Mouse (Mus musculus) CH12.LX (cell line): Measurements from ENCODE around the gene Psme3. TPM values are rescaled to one million over a fixed set of nuclear protein-coding genes. Genes with fewer than 3 reads are reported as not detected.

ENCODE experiments used
- DNase-seq: peaks from one replicate; pipeline ENCODE4 v3.0.0-alpha.2; 2013; ENCODE audit errors: extremely low read depth
- H3K27ac ChIP-seq: 2 replicates; pipeline ENCODE4 v1.5.1; 2012; ENCODE audit warnings: low read depth, mild to moderate bottlenecking, control low read depth, moderate library complexity; ENCODE audit not compliant: insufficient read depth
- H3K27me3 ChIP-seq: replicated peaks from 2 replicates; pipeline ENCODE3; 2012; ENCODE audit warnings: inconsistent platforms
- H3K36me3 ChIP-seq, 2 experiments: replicated peaks in 1 of 2; 2 replicates each; pipeline versions ENCODE3 to v1.6.1; 2012; ENCODE audit warnings: inconsistent platforms in 1 of 2, low read length in 1 of 2, mild to moderate bottlenecking in 1 of 2, mixed read lengths in 1 of 2, moderate library complexity in 1 of 2; ENCODE audit not compliant: control insufficient read depth in 1 of 2, insufficient read depth in 1 of 2
- H3K4me1 ChIP-seq, 2 experiments: 2 replicates each; pipeline ENCODE4 v1.6.1; 2012; ENCODE audit warnings: inconsistent platforms in 1 of 2, moderate library complexity in 1 of 2; ENCODE audit not compliant: insufficient read depth in 2 of 2, control insufficient read depth in 1 of 2
- H3K4me2 ChIP-seq: 2 replicates; pipeline ENCODE4 v1.6.1; 2012; ENCODE audit warnings: low read depth, mild to moderate bottlenecking, control low read depth; ENCODE audit not compliant: poor library complexity, insufficient read depth, severe bottlenecking
- H3K4me3 ChIP-seq, 3 experiments: fragments of 150-350 bp in 1 of 3; sonication (generic) in 1 of 3; replicated peaks in 1 of 3; 2 replicates each; pipeline versions ENCODE3 to v1.5.1; 2011 to 2012; ENCODE audit warnings: low read depth in 2 of 3, low read length in 2 of 3, mild to moderate bottlenecking in 2 of 3, moderate library complexity in 2 of 3, control low read depth in 1 of 3, improper control_type of control experiment in 1 of 3, inconsistent platforms in 1 of 3, mixed read lengths in 1 of 3; ENCODE audit not compliant: poor library complexity in 1 of 3
- H3K79me2 ChIP-seq: replicated peaks from 2 replicates; pipeline ENCODE4 v1.6.1; 2012; ENCODE audit warnings: mild to moderate bottlenecking, moderate library complexity; ENCODE audit not compliant: control insufficient read depth, poor library complexity, insufficient read depth, severe bottlenecking; ENCODE audit errors: extremely low read depth
- H3K9ac ChIP-seq: 2 replicates; pipeline ENCODE4 v1.6.1; 2012; ENCODE audit warnings: low read depth, mild to moderate bottlenecking, control low read depth, moderate library complexity; ENCODE audit not compliant: insufficient read depth
- H3K9me3 ChIP-seq: replicated peaks from 2 replicates; pipeline ENCODE3; 2012; ENCODE audit warnings: low read length, inconsistent platforms, mixed read lengths
- BHLHE40 ChIP-seq: IDR thresholded peaks from 2 replicates; pipeline ENCODE4 v1.6.1; 2011; ENCODE audit warnings: mild to moderate bottlenecking, low read depth, low read length, improper control_type of control experiment
- CHD2 ChIP-seq: IDR thresholded peaks from 2 replicates; pipeline ENCODE4 v1.6.1; 2011; ENCODE audit warnings: low read length, improper control_type of control experiment
- CTCF ChIP-seq, 2 experiments: IDR thresholded peaks in 1 of 2; conservative IDR thresholded peaks in 1 of 2; 2 replicates each; pipeline ENCODE4 v1.5.1; 2011 to 2012; ENCODE audit warnings: low read depth in 2 of 2, low read length in 2 of 2, improper control_type of control experiment in 1 of 2, inconsistent platforms in 1 of 2, mild to moderate bottlenecking in 1 of 2, moderate library complexity in 1 of 2
- EP300 ChIP-seq: IDR thresholded peaks from 2 replicates; pipeline ENCODE4 v1.6.1; 2011; ENCODE audit warnings: low read length, improper control_type of control experiment
- ETS1 ChIP-seq: conservative IDR thresholded peaks from 2 replicates; pipeline ENCODE4 v1.6.1; 2012; ENCODE audit warnings: low read depth, mild to moderate bottlenecking, inconsistent platforms, low read length, improper control_type of control experiment, moderate library complexity
- GABPA ChIP-seq: IDR thresholded peaks from 2 replicates; pipeline ENCODE4 v1.6.1; 2012; ENCODE audit warnings: low read depth, low read length, improper control_type of control experiment, inconsistent platforms; ENCODE audit not compliant: insufficient replicate concordance
- JUND ChIP-seq: conservative IDR thresholded peaks from 2 replicates; pipeline ENCODE4 v1.6.1; 2011; ENCODE audit warnings: low read depth, low read length, improper control_type of control experiment
- MAFK ChIP-seq: IDR thresholded peaks from 2 replicates; pipeline ENCODE4 v1.6.1; 2011; ENCODE audit warnings: low read length, improper control_type of control experiment; ENCODE audit not compliant: insufficient replicate concordance
- MEF2A ChIP-seq: IDR thresholded peaks from 2 replicates; pipeline ENCODE4 v1.6.1; 2014; ENCODE audit warnings: low read depth, mild to moderate bottlenecking, inconsistent platforms, low read length, improper control_type of control experiment, borderline replicate concordance
- POLR2A ChIP-seq: IDR thresholded peaks from 2 replicates; pipeline ENCODE4 v1.6.1; 2011; ENCODE audit warnings: low read depth, mild to moderate bottlenecking, improper control_type of control experiment, low read length
- RAD21 ChIP-seq: IDR thresholded peaks from 2 replicates; pipeline ENCODE4 v1.6.1; 2011; ENCODE audit warnings: low read depth, mild to moderate bottlenecking, low read length, improper control_type of control experiment, moderate library complexity
- RCOR1 ChIP-seq: conservative IDR thresholded peaks from 2 replicates; pipeline ENCODE4 v1.6.1; 2012; ENCODE audit warnings: low read depth, mild to moderate bottlenecking, inconsistent platforms, low read length, improper control_type of control experiment
- SIN3A ChIP-seq: IDR thresholded peaks from 2 replicates; pipeline ENCODE4 v1.6.1; 2012; ENCODE audit warnings: low read length, improper control_type of control experiment, inconsistent platforms
- SMC3 ChIP-seq: IDR thresholded peaks from 2 replicates; pipeline ENCODE4 v1.6.1; 2011; ENCODE audit warnings: low read depth, low read length, improper control_type of control experiment
- TBP ChIP-seq: conservative IDR thresholded peaks from 2 replicates; pipeline ENCODE4 v1.6.1; 2011; ENCODE audit warnings: low read depth, low read length, improper control_type of control experiment
- USF1 ChIP-seq: IDR thresholded peaks from 2 replicates; pipeline ENCODE4 v1.6.1; 2014; ENCODE audit warnings: low read depth, mild to moderate bottlenecking, inconsistent platforms, low read length, improper control_type of control experiment
- USF2 ChIP-seq: conservative IDR thresholded peaks from 2 replicates; pipeline ENCODE4 v1.6.1; 2011; ENCODE audit warnings: low read depth, low read length, improper control_type of control experiment
- ZMIZ1 ChIP-seq: IDR thresholded peaks from 2 replicates; pipeline ENCODE4 v1.6.1; 2012; ENCODE audit warnings: low read depth, mild to moderate bottlenecking, inconsistent platforms, low read length, improper control_type of control experiment
- dilution Hi-C: fragments of 300-500 bp; cut with MboI; formaldehyde crosslinking; loops from 2 replicates; pipeline ENCODE4 v1.14.3; 2020; ENCODE audit warnings: low sequenced_read_pairs; ENCODE audit not compliant: extremely low pct_unique_long_range_greater_than_20kb, extremely low pct_ligation_motif_present
- in situ Hi-C: fragments of 300-500 bp; cut with MboI; formaldehyde crosslinking; loops from 3 replicates; pipeline ENCODE4 v1.14.3; 2019; ENCODE audit warnings: low sequenced_read_pairs, low pct_ligation_motif_present, low pct_unique_long_range_greater_than_20kb, mixed read lengths
- polyA plus RNA-seq: library from polyadenylated mRNA; unstranded; fragments of >175 nt; gene quantifications from 2 replicates; pipeline ENCODE4 v1.2.1, GENCODE M21; 2012; ENCODE audit warnings: low read depth; ENCODE audit not compliant: insufficient read length
- total RNA-seq, 2 experiments: library from RNA; depleted of rRNA; stranded (reverse); fragments of 300-350 nt in 1 of 2; fragments of >200 nt in 1 of 2; gene quantifications; 2 replicates each; pipeline ENCODE4 v1.2.3; 2012 to 2014

The Psme3 gene
- total and polyA plus RNA-seq, 3 experiments: 86.1 to 527 (median 208) TPM

GRCm38 (mm10) chr11:101275309-101275708, 40.7 kb upstream of the Psme3 start:
- Histone ChIP-seq H3K9me3 (no peaks in the 10 kb centered on the region), H3K27me3 (no peaks in the 10 kb centered on the region), H3K9ac (no peak overlapping the region), H3K36me3 (peaks cover 14 to 48% of the 10 kb centered on the region in 2 experiments), H3K27ac (no peak overlapping the region), H3K4me1 (peaks cover 13 to 37% of the 10 kb centered on the region in 2 experiments), H3K4me3 (no peak overlapping the region), H3K79me2 (no peaks in the 10 kb centered on the region; the same call in 1 of the 2 replicates), H3K4me2 (no peak overlapping the region)
- dilution Hi-C loops (no loop called here), in situ Hi-C loops (no loop called here)
- TF ChIP-seq USF1 (no peak), TBP (no peak), ETS1 (no peak), BHLHE40 (no peak), JUND (no peak), RCOR1 (no peak), SIN3A (no peak), RAD21 (no peak), GABPA (no peak), SMC3 (no peak), CTCF (conservative IDR thresholded peaks at IDR 0.05 in 1 of 2, IDR thresholded peaks at IDR 0.05 in 1 of 2; ENCODE audit: low read depth in 2 of 2, low read length in 2 of 2) (no peak), ZMIZ1 (no peak), USF2 (no peak), MEF2A (no peak), MAFK (no peak), CHD2 (no peak), EP300 (no peak)
- no peak for DNase-seq

DNA sequence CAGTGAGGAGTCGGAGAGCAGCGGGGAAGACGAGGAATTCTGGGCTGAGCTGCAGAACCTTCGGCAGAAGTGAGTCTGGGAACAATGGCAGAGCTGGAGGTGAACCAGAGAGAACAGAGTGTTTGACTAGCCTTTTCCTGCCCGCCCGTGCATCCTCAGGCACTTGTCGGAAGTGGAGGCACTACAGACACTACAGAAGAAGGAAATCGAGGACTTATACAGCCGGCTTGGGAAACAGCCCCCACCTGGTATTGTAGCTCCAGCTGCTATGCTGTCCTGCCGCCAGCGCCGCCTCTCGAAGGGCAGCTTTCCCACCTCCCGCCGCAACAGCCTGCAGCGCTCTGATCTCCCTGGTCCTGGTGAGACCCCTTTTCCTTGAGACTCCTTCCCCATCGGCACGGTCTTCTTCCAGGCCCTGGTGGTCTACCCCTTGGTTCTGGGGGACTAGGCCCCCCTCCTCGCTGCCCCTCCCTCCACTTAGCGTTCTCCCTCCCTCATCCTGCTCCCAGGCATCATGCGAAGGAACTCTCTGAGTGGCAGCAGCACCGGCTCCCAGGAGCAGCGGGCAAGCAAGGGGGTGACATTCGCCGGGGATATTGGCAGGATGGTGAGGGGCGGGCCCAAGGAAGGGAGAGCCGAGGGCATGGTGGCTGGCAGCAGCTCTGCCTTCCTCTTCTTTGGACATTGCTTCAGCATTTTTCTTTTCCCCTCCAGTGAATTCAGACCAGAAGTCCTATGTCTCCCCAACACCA, 39.5 kb upstream of the Psme3 start:
- peaks cover 13 to 42% of the 10 kb centered on the region in 2 experiments for H3K4me1 ChIP-seq
- no peak overlapping the region for H3K4me2 ChIP-seq
- no peak overlapping the region for H3K27ac ChIP-seq
- peaks cover 14 to 42% of the 10 kb centered on the region in 2 experiments for H3K36me3 ChIP-seq
- TF ChIP-seq MAFK (no peak), POLR2A (0 out of 2 replicates have a peak, but pooled peaks have one; percentile 10), MEF2A (no peak)
- no peaks in the 10 kb centered on the region; the same call in 1 of the 2 replicates for H3K79me2 ChIP-seq
- in situ Hi-C loops (no loop called here), dilution Hi-C loops (no loop called here)
- no peaks in the 10 kb centered on the region for H3K9me3 ChIP-seq
- no peak overlapping the region for H3K4me3 ChIP-seq
- DNase-seq: no peak
- no peak overlapping the region for H3K9ac ChIP-seq
- H3K27me3 ChIP-seq: no peaks in the 10 kb centered on the region
